Mouse (Mus musculus): Measurements from ENCODE around the gene Aamp. TPM values are rescaled to one million over a fixed set of nuclear protein-coding genes. Genes with fewer than 3 reads are reported as not detected.

The Aamp gene
- total and polyA plus RNA-seq, 3 experiments: 108 to 172 (median 163) TPM

- Histone ChIP-seq H3K36me3 (replicated peaks in 1 of 2; ENCODE audit: control insufficient read depth in 1 of 2, insufficient read depth in 1 of 2, low read length in 1 of 2) (peaks cover 0 to 55% of the 10 kb centered on the region in 2 experiments), H3K4me1 (ENCODE audit: control insufficient read depth in 1 of 2, insufficient read depth in 2 of 2) (peaks cover 34 to 79% of the 10 kb centered on the region in 2 experiments), H3K79me2 (replicated peaks; ENCODE audit: control insufficient read depth, extremely low read depth, insufficient read depth, poor library complexity, severe bottlenecking) (peaks cover 46% of the 10 kb centered on the region), H3K27me3 (replicated peaks) (no peaks in the 10 kb centered on the region), H3K9ac (ENCODE audit: insufficient read depth, low read depth) (no peak overlapping the region), H3K4me3 (replicated peaks in 1 of 3; ENCODE audit: low read depth in 2 of 3, low read length in 2 of 3, poor library complexity in 1 of 3) (no peak overlapping the region), H3K27ac (ENCODE audit: insufficient read depth, low read depth) (no peak overlapping the region), H3K4me2 (ENCODE audit: insufficient read depth, low read depth, poor library complexity, severe bottlenecking) (no peak overlapping the region), H3K9me3 (replicated peaks; ENCODE audit: low read length) (no peaks in the 10 kb centered on the region)
- no peak for DNase-seq (ENCODE audit: extremely low read depth)
- in situ Hi-C loops (cut with MboI; ENCODE audit: low pct_ligation_motif_present, low pct_unique_long_range_greater_than_20kb, low sequenced_read_pairs): no loop called here
- dilution Hi-C loops (cut with MboI; ENCODE audit: extremely low pct_ligation_motif_present, extremely low pct_unique_long_range_greater_than_20kb, low sequenced_read_pairs): no loop called here
- TF ChIP-seq MAFK (IDR thresholded peaks at IDR 0.05; ENCODE audit: insufficient replicate concordance, low read length) (no peak), MEF2A (IDR thresholded peaks at IDR 0.05; ENCODE audit: borderline replicate concordance, low read depth, low read length) (no peak), IRF4 (IDR thresholded peaks at IDR 0.05; ENCODE audit: low read depth, low read length) (no peak), ETS1 (conservative IDR thresholded peaks at IDR 0.05; ENCODE audit: low read depth, low read length) (no peak), JUN (IDR thresholded peaks at IDR 0.05; ENCODE audit: insufficient read depth, low read depth, low read length) (no peak), ZNF384 (IDR thresholded peaks at IDR 0.05; ENCODE audit: low read depth, low read length) (no peak), HCFC1 (IDR thresholded peaks at IDR 0.05; ENCODE audit: low read depth, low read length) (no peak)
Observed at GRCm38 (mm10) chr1:74300347-74301110, 16.0 kb upstream of the Aamp start.

- no peak overlapping the region for H3K27ac ChIP-seq (ENCODE audit: insufficient read depth, low read depth)
- DNase-seq (ENCODE audit: extremely low read depth): no peak
- no peak overlapping the region for H3K4me2 ChIP-seq (ENCODE audit: insufficient read depth, low read depth, poor library complexity, severe bottlenecking)
- H3K9ac ChIP-seq (ENCODE audit: insufficient read depth, low read depth): no peak overlapping the region
- H3K27me3 ChIP-seq (replicated peaks): no peaks in the 10 kb centered on the region
- H3K4me3 ChIP-seq (replicated peaks in 1 of 3; ENCODE audit: low read depth in 2 of 3, low read length in 2 of 3, poor library complexity in 1 of 3): no peak overlapping the region
- H3K9me3 ChIP-seq (replicated peaks; ENCODE audit: low read length): no peaks in the 10 kb centered on the region
- peaks cover 5 to 67% of the 10 kb centered on the region in 2 experiments for H3K36me3 ChIP-seq (replicated peaks in 1 of 2; ENCODE audit: control insufficient read depth in 1 of 2, insufficient read depth in 1 of 2, low read length in 1 of 2)
- dilution Hi-C loops (cut with MboI; ENCODE audit: extremely low pct_ligation_motif_present, extremely low pct_unique_long_range_greater_than_20kb, low sequenced_read_pairs): no loop called here
- in situ Hi-C loops (cut with MboI; ENCODE audit: low pct_ligation_motif_present, low pct_unique_long_range_greater_than_20kb, low sequenced_read_pairs): no loop called here
- TF ChIP-seq POLR2AphosphoS2 (IDR thresholded peaks at IDR 0.05; ENCODE audit: low read depth, low read length) (no peak), CHD1 (IDR thresholded peaks at IDR 0.05; ENCODE audit: low read depth, low read length) (no peak), ELF1 (IDR thresholded peaks at IDR 0.05; ENCODE audit: low read depth, low read length) (no peak), HCFC1 (IDR thresholded peaks at IDR 0.05; ENCODE audit: low read depth, low read length) (no peak), MAX (IDR thresholded peaks at IDR 0.05; ENCODE audit: low read length) (no peak), MYC (IDR thresholded peaks at IDR 0.05; ENCODE audit: low read depth, low read length) (no peak), JUND (conservative IDR thresholded peaks at IDR 0.05; ENCODE audit: low read depth, low read length) (no peak), TBP (conservative IDR thresholded peaks at IDR 0.05; ENCODE audit: low read depth, low read length) (no peak), UBTF (IDR thresholded peaks at IDR 0.05; ENCODE audit: low read depth, low read length) (no peak), POLR2A (IDR thresholded peaks at IDR 0.05; ENCODE audit: low read depth, low read length) (no peak), CTCF (conservative IDR thresholded peaks at IDR 0.05 in 1 of 2, IDR thresholded peaks at IDR 0.05 in 1 of 2; ENCODE audit: low read depth in 2 of 2, low read length in 2 of 2) (no peak)
- peaks cover 40 to 85% of the 10 kb centered on the region in 2 experiments for H3K4me1 ChIP-seq (ENCODE audit: control insufficient read depth in 1 of 2, insufficient read depth in 2 of 2)
- peaks cover 46% of the 10 kb centered on the region for H3K79me2 ChIP-seq (replicated peaks; ENCODE audit: control insufficient read depth, extremely low read depth, insufficient read depth, poor library complexity, severe bottlenecking)
Observed at GRCm38 (mm10) chr1:74298996-74299395, 14.5 kb upstream of the Aamp start.

All from CH12.LX (cell line).